ENCODE assay signal across 8 mouse cellular contexts in the genomic region with DNA sequence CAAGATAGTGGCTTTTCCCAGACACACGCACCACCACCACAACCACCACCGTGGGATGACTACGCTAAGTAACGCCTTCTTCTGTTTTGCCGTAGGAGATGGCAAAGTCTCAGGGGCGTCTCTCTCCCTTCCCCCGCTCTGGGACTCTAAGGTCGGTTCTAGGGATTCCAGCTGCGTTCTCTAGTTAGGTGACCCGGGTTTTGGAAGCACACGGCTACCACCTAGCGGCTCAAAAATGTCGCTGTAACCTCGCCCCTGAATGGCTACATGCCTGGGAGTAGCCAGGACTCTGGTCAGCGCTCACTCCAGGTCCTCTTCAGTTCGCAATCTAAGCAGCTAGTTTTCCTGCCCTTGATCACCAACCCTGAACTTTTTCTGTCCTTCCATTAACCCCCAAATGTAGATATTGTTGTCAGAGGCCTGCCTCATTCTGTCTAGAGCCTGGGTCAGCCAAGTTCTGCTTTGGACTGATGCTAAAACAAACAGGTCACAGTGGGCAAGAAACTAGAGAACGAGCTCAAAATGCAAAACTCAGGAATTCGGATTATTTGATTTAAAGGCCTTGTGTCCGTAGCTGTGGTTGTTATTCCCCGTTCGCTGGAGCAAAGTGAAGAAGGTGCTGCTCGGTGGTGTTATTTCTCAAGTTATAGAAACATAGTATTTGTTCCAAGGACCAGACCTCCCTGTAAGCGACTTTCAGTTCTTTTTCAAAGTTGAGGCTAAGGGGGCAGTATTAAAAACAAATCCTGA. TPM values are rescaled to one million over a fixed set of nuclear protein-coding genes. Genes with fewer than 3 reads are reported as not detected.
A peak's percentile ranks its signal among the peaks of the same experiment; 100 is the strongest.
DNase-seq lines count a peak whose midpoint lies in the region; ATAC-seq and TF ChIP-seq lines count a peak whose summit lies in the region.

No protein-coding gene starts in this region.

- WGBS in embryonic facial prominence, embryonic 13.5 days, result 6% methylated on average over 23 of the region's 23 CpGs
- WGBS in limb, embryonic 14.5 days, result 5% methylated on average over 23 of the region's 23 CpGs
- WGBS in midbrain, embryonic 16.5 days, result 6% methylated on average over 23 of the region's 23 CpGs

- ATAC-seq in embryonic facial prominence, embryonic 13.5 days (ENCODE audit: insufficient number of reproducible peaks, insufficient read depth, low FRiP score, low TSS enrichment, low read depth), result peak; percentile 59; the same call in 1 of the 2 replicates
- peak; percentile 73 for ATAC-seq in limb, embryonic 14.5 days (ENCODE audit: low FRiP score, low read depth)
- peak; percentile 80 for ATAC-seq in midbrain, embryonic 16.5 days

- peak overlapping the region; percentile 64 for H3K4me3 ChIP-seq in embryonic facial prominence, embryonic 13.5 days
- peak overlapping the region; percentile 69 for H3K4me3 ChIP-seq in limb, embryonic 14.5 days (replicated peaks; ENCODE audit: low read length)
- H3K4me3 ChIP-seq in midbrain, embryonic 16.5 days (ENCODE audit: low read depth, low read length), result peak overlapping the region; percentile 64

- peaks cover 39% of the 10 kb centered on the region for H3K4me1 ChIP-seq in embryonic facial prominence, embryonic 13.5 days
- H3K4me1 ChIP-seq in limb, embryonic 14.5 days (ENCODE audit: control insufficient read depth, insufficient read depth, low read length), result peaks cover 29% of the 10 kb centered on the region
- H3K4me1 ChIP-seq in midbrain, embryonic 16.5 days (ENCODE audit: control insufficient read depth, insufficient read depth, low read length), result peaks cover 28% of the 10 kb centered on the region

- peak overlapping the region; percentile 93 for H3K4me2 ChIP-seq in embryonic facial prominence, embryonic 13.5 days
- H3K4me2 ChIP-seq in limb, embryonic 14.5 days (replicated peaks; ENCODE audit: low read depth, low read length, severe bottlenecking), result peak overlapping the region; percentile 94
- peak overlapping the region; percentile 93 for H3K4me2 ChIP-seq in midbrain, embryonic 16.5 days (ENCODE audit: low read length)

- H3K9me3 ChIP-seq in embryonic facial prominence, embryonic 13.5 days, result no peaks in the 10 kb centered on the region
- no peaks in the 10 kb centered on the region for H3K9me3 ChIP-seq in limb, embryonic 14.5 days (ENCODE audit: control insufficient read depth, low read length)
- H3K9me3 ChIP-seq in midbrain, embryonic 16.5 days (replicated peaks; ENCODE audit: control insufficient read depth, low read length, poor library complexity, severe bottlenecking), result no peaks in the 10 kb centered on the region

- no peak for TF ChIP-seq POLR2A in limb, embryonic 14.5 days (IDR thresholded peaks at IDR 0.05; ENCODE audit: borderline replicate concordance, extremely low read depth, insufficient read depth, insufficient read length)

- peak overlapping the region; percentile 74 for H3K27ac ChIP-seq in embryonic facial prominence, embryonic 13.5 days
- peak overlapping the region; percentile 80; the same call in 1 of the 2 replicates for H3K27ac ChIP-seq in limb, embryonic 14.5 days (replicated peaks; ENCODE audit: low read depth, low read length)
- peak overlapping the region; percentile 75 for H3K27ac ChIP-seq in midbrain, embryonic 16.5 days (ENCODE audit: low read length)

- H3K36me3 ChIP-seq in embryonic facial prominence, embryonic 13.5 days, result peaks cover 36% of the 10 kb centered on the region
- H3K36me3 ChIP-seq in limb, embryonic 14.5 days (ENCODE audit: control insufficient read depth, insufficient read depth, low read length), result peaks cover 38% of the 10 kb centered on the region
- peaks cover 17% of the 10 kb centered on the region for H3K36me3 ChIP-seq in midbrain, embryonic 16.5 days (ENCODE audit: control insufficient read depth, insufficient read depth, low read length)
- 0 out of 2 replicates have a peak, but pooled peaks cover 2% of the 10 kb centered on the region for H3K36me3 ChIP-seq in splenic B cell, adult 2 months (ENCODE audit: control insufficient read depth, insufficient read depth, low read length, poor library complexity, severe bottlenecking)

- DNase-seq in CD4-positive helper T cell, adult 2 months (ENCODE audit: low read depth, low spot score), result peak; percentile 75
- DNase-seq in adrenal gland, postnatal 4 days (ENCODE audit: low spot score in 2 of 2), result peak; percentile 29 to 57
- peak; percentile 72 to 84 for DNase-seq in heart, adult 9 months (ENCODE audit: low spot score in 2 of 2)
- peak; percentile 76 to 87 for DNase-seq in kidney, adult 8-10 months
- DNase-seq in limb, embryonic 14.5 days (ENCODE audit: low spot score), result peak; percentile 90
- peak; percentile 84 for DNase-seq in splenic B cell, adult 2 months (ENCODE audit: low read depth, low spot score)

- peaks cover 35% of the 10 kb centered on the region for H3K27me3 ChIP-seq in embryonic facial prominence, embryonic 13.5 days
- H3K27me3 ChIP-seq in limb, embryonic 14.5 days (ENCODE audit: control insufficient read depth, insufficient read depth, low read length), result 0 out of 2 replicates have a peak, but pooled peaks cover 9% of the 10 kb centered on the region
- H3K27me3 ChIP-seq in midbrain, embryonic 16.5 days (ENCODE audit: control insufficient read depth, insufficient read depth, low read depth, low read length), result peaks cover 5% of the 10 kb centered on the region
- H3K27me3 ChIP-seq in splenic B cell, adult 2 months (ENCODE audit: control insufficient read depth, insufficient read depth, low read length, poor library complexity, severe bottlenecking), result no peaks in the 10 kb centered on the region

- no peak overlapping the region; the same call in 1 of the 2 replicates for H3K9ac ChIP-seq in embryonic facial prominence, embryonic 13.5 days
- H3K9ac ChIP-seq in limb, embryonic 14.5 days (ENCODE audit: low read depth, low read length, severe bottlenecking), result peak overlapping the region; percentile 70
- peak overlapping the region; percentile 78; the same call in 1 of the 2 replicates for H3K9ac ChIP-seq in midbrain, embryonic 16.5 days (ENCODE audit: low read depth, low read length)

RNA-seq across cellular contexts. Expression of a gene that starts 1.3 kb away (rescaled TPM):
- 1 to 10 TPM; 2.7 to 2.9 TPM for total RNA-seq in adrenal gland, postnatal 4 days (2021)
- 9.8 and 13.7 TPM in 2 replicates for polyA plus RNA-seq in embryonic facial prominence, embryonic 13.5 days (2015; fragmentation: Nextera tagmentation; extraction: Ambion mirVana)
- polyA plus RNA-seq in limb, embryonic 14.5 days (2012; rRNA removed), result 15.8 and 18.5 TPM in 2 replicates
- 24.0 and 24.5 TPM in 2 replicates for polyA plus RNA-seq in limb, embryonic 14.5 days (2014; fragmentation: Nextera tagmentation; extraction: Ambion mirVana)
- 2.7 and 4.8 TPM in 2 replicates for polyA plus RNA-seq in midbrain, embryonic 16.5 days (2015; fragmentation: Nextera tagmentation; extraction: Ambion mirVana)

RNA-seq across cellular contexts. Expression of a gene that starts 14.5 kb away (rescaled TPM):
- 100 to 1,000 TPM; 458 to 497 TPM for total RNA-seq in adrenal gland, postnatal 4 days (2021)
- 1,092 and 1,164 TPM in 2 replicates for polyA plus RNA-seq in embryonic facial prominence, embryonic 13.5 days (2015; fragmentation: Nextera tagmentation; extraction: Ambion mirVana)
- polyA plus RNA-seq in limb, embryonic 14.5 days (2012; rRNA removed), result 633 and 1,234 TPM in 2 replicates
- 1,104 and 1,131 TPM in 2 replicates for polyA plus RNA-seq in limb, embryonic 14.5 days (2014; fragmentation: Nextera tagmentation; extraction: Ambion mirVana)
- polyA plus RNA-seq in midbrain, embryonic 16.5 days (2015; fragmentation: Nextera tagmentation; extraction: Ambion mirVana), result 349 and 380 TPM in 2 replicates

RNA-seq across cellular contexts. Expression of a gene that starts 54.9 kb away (rescaled TPM):
- under 1 TPM; 0.93 to 0.95 TPM for total RNA-seq in adrenal gland, postnatal 4 days (2021)
- polyA plus RNA-seq in embryonic facial prominence, embryonic 13.5 days (2015; fragmentation: Nextera tagmentation; extraction: Ambion mirVana), result 1.3 TPM in 1 of 2 replicates, not detected in the other
- polyA plus RNA-seq in limb, embryonic 14.5 days (2012; rRNA removed), result 0.08 and 0.09 TPM in 2 replicates
- polyA plus RNA-seq in limb, embryonic 14.5 days (2014; fragmentation: Nextera tagmentation; extraction: Ambion mirVana), result not detected in 2 replicates
- 0.85 and 0.89 TPM in 2 replicates for polyA plus RNA-seq in midbrain, embryonic 16.5 days (2015; fragmentation: Nextera tagmentation; extraction: Ambion mirVana)

Comparison
In these comparisons a context has a peak if more than half of its experiments do, and no peak if none do; other contexts are left out.
1. Peak in every context shown above with its lines: DNase-seq, ATAC-seq, H3K4me3 ChIP-seq and H3K27ac ChIP-seq.